Mouse (Mus musculus): ENCODE measurements around the gene Uggt1. TPM values are rescaled to one million over a fixed set of nuclear protein-coding genes. Genes with fewer than 3 reads are reported as not detected.

The Uggt1 gene
- polyA plus RNA-seq, 1 experiment from 2014 or later, result 29.1 TPM

- 45% methylated on average over 53 of the region's 54 CpGs for WGBS
- Histone ChIP-seq H3K4me2 (replicated peaks; ENCODE audit: low read depth, low read length) (peak overlapping the region; percentile 33), H3K27ac (ENCODE audit: low read length) (no peak overlapping the region), H3K36me3 (ENCODE audit: insufficient read depth, low read length) (no peaks in the 10 kb centered on the region), H3K27me3 (replicated peaks; ENCODE audit: insufficient read depth, low read length) (no peaks in the 10 kb centered on the region), H3K9me3 (ENCODE audit: low read length) (no peaks in the 10 kb centered on the region), H3K4me1 (ENCODE audit: insufficient read depth, low read depth, low read length) (peaks cover 8% of the 10 kb centered on the region; the same call in 1 of the 2 replicates), H3K4me3 (ENCODE audit: low read depth, low read length) (no peak overlapping the region), H3K9ac (replicated peaks; ENCODE audit: low read depth) (no peak overlapping the region)
- DNase-seq (ENCODE audit: low spot score) (no peak), ATAC-seq (no peak)
- TF ChIP-seq CTCF (IDR thresholded peaks at IDR 0.05) (no peak), EP300 (IDR thresholded peaks at IDR 0.05) (no peak)
These were observed 24.7 kb upstream of the Uggt1 start for GRCm38 (mm10) chr1:36269121-36269795.

- 97% methylated on average over 3 of the region's 3 CpGs for WGBS
These were observed 23.1 kb upstream of the Uggt1 start for GRCm38 (mm10) chr1:36267595-36267994.

GRCm38 (mm10) chr1:36266293-36266692 is 21.8 kb upstream of the Uggt1 start:
- WGBS, result 77% methylated on average over 6 of the region's 6 CpGs
- Histone ChIP-seq H3K9ac (replicated peaks; ENCODE audit: low read depth) (no peak overlapping the region), H3K4me1 (ENCODE audit: insufficient read depth, low read depth, low read length) (peaks cover 4% of the 10 kb centered on the region; the same call in 1 of the 2 replicates), H3K36me3 (ENCODE audit: insufficient read depth, low read length) (no peaks in the 10 kb centered on the region), H3K4me2 (replicated peaks; ENCODE audit: low read depth, low read length) (no peak overlapping the region), H3K27me3 (replicated peaks; ENCODE audit: insufficient read depth, low read length) (no peaks in the 10 kb centered on the region), H3K4me3 (ENCODE audit: low read depth, low read length) (no peak overlapping the region), H3K9me3 (ENCODE audit: low read length) (no peaks in the 10 kb centered on the region), H3K27ac (ENCODE audit: low read length) (no peak overlapping the region)
- DNase-seq (ENCODE audit: low spot score) (no peak), ATAC-seq (no peak)
- no peak for TF ChIP-seq EP300 (IDR thresholded peaks at IDR 0.05)

More at GRCm38 (mm10) chr1:36267595-36267994, 23.1 kb upstream of the Uggt1 start:
- DNase-seq (ENCODE audit: low spot score) (no peak), ATAC-seq (no peak)
- H3K27me3 ChIP-seq (replicated peaks; ENCODE audit: insufficient read depth, low read length), result no peaks in the 10 kb centered on the region
- H3K27ac ChIP-seq (ENCODE audit: low read length), result no peak overlapping the region
- peaks cover 4% of the 10 kb centered on the region; the same call in 1 of the 2 replicates for H3K4me1 ChIP-seq (ENCODE audit: insufficient read depth, low read depth, low read length)
- TF ChIP-seq EP300 (IDR thresholded peaks at IDR 0.05), result no peak
- TF ChIP-seq CTCF (IDR thresholded peaks at IDR 0.05), result no peak
- H3K9me3 ChIP-seq (ENCODE audit: low read length), result no peaks in the 10 kb centered on the region
- no peak overlapping the region for H3K4me2 ChIP-seq (replicated peaks; ENCODE audit: low read depth, low read length)
- H3K36me3 ChIP-seq (ENCODE audit: insufficient read depth, low read length), result no peaks in the 10 kb centered on the region
- no peak overlapping the region for H3K4me3 ChIP-seq (ENCODE audit: low read depth, low read length)
- no peak overlapping the region for H3K9ac ChIP-seq (replicated peaks; ENCODE audit: low read depth)

- no peak overlapping the region for H3K9ac ChIP-seq (replicated peaks; ENCODE audit: low read depth)
- no peaks in the 10 kb centered on the region for H3K27me3 ChIP-seq (replicated peaks; ENCODE audit: insufficient read depth, low read length)
- ATAC-seq, result peak; percentile 37
- 37% methylated on average over 13 of the region's 13 CpGs for WGBS
- no peaks in the 10 kb centered on the region; the same call in 1 of the 2 replicates for H3K4me1 ChIP-seq (ENCODE audit: insufficient read depth, low read depth, low read length)
- no peaks in the 10 kb centered on the region for H3K9me3 ChIP-seq (ENCODE audit: low read length)
- H3K27ac ChIP-seq (ENCODE audit: low read length), result peak overlapping the region; percentile 40; the same call in 1 of the 2 replicates
- H3K4me2 ChIP-seq (replicated peaks; ENCODE audit: low read depth, low read length), result no peak overlapping the region
- no peak overlapping the region for H3K4me3 ChIP-seq (ENCODE audit: low read depth, low read length)
- DNase-seq (ENCODE audit: low spot score), result peak; percentile 88
- H3K36me3 ChIP-seq (ENCODE audit: insufficient read depth, low read length), result no peaks in the 10 kb centered on the region
- TF ChIP-seq EP300 (IDR thresholded peaks at IDR 0.05), result peak; percentile 77
- no peak for TF ChIP-seq CTCF (IDR thresholded peaks at IDR 0.05)
These were observed 19.4 kb upstream of the Uggt1 start for GRCm38 (mm10) chr1:36263833-36264488.

DNA sequence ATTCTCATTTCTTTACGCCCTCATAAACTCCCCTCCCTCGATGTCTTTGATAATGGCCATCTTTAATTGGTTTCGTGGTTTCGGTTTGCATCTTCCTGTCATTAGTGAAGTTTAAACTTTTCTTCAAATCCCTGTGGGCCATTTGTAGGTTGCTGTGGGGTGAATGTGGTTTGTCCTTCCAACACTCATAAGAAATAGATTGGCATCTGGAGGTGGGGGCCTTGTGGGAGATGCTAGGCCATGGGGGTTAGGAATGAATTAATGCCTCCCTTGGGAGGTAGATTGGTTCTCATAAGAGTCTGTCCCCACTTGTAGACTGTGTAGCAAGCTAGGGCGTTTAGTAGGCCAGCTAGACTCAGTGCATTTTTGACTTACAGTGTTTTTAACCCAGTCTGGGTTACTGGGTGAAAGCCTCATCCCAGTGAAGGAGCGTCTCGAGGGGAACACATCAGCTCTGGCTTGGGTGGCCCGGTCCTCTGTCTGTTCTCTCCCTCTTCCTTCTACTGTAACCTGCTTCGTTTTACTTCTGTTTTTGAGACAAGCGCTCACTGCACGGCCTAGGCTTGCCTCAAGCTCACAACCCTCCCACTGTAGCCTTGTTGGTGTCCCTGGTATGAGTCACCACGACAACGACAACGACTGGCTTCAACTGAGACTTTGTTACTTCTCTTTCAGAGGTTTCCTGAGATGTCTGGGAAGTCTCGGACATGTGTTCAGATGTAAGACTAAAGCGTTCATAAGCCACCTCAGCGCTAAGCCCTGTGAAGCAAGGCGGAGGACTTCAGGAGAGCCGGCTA is 17.4 kb upstream of the Uggt1 start:
- ATAC-seq (0 out of 2 replicates have a peak, but pooled peaks have one; percentile 18), DNase-seq (ENCODE audit: low spot score) (peak; percentile 49)
- H3K9me3 ChIP-seq (ENCODE audit: low read length), result no peaks in the 10 kb centered on the region
- H3K36me3 ChIP-seq (ENCODE audit: insufficient read depth, low read length), result no peaks in the 10 kb centered on the region
- TF ChIP-seq CTCF (IDR thresholded peaks at IDR 0.05) (no peak), EP300 (IDR thresholded peaks at IDR 0.05) (no peak)
- WGBS, result 76% methylated on average over 19 of the region's 19 CpGs
- H3K4me1 ChIP-seq (ENCODE audit: insufficient read depth, low read depth, low read length), result no peaks in the 10 kb centered on the region; the same call in 1 of the 2 replicates
- no peak overlapping the region for H3K4me2 ChIP-seq (replicated peaks; ENCODE audit: low read depth, low read length)
- H3K9ac ChIP-seq (replicated peaks; ENCODE audit: low read depth), result no peak overlapping the region
- no peak overlapping the region for H3K4me3 ChIP-seq (ENCODE audit: low read depth, low read length)
- H3K27ac ChIP-seq (ENCODE audit: low read length), result no peak overlapping the region
- H3K27me3 ChIP-seq (replicated peaks; ENCODE audit: insufficient read depth, low read length), result no peaks in the 10 kb centered on the region

DNA sequence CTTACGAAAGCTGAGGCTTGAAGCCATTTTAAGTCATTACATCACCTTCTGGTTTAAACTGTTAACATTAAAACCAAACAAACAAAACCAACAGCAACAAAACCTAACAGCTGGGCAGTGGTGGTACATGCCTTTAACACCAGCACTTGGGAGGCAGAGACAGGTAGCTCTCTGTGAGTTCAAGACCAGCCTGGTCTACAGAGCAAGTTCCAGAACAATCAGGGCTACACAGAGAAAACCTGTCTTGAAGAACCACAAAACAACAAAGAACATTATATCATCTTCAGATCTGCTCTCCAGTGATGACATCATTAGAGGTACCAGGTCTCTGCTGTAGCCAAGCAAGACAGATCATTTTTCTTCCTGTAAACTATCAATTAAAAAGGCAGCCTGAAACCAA is 15.9 kb upstream of the Uggt1 start:
- Histone ChIP-seq H3K9me3 (ENCODE audit: low read length) (0 out of 2 replicates have a peak, but pooled peaks cover 4% of the 10 kb centered on the region), H3K36me3 (ENCODE audit: insufficient read depth, low read length) (no peaks in the 10 kb centered on the region), H3K9ac (replicated peaks; ENCODE audit: low read depth) (no peak overlapping the region), H3K27ac (ENCODE audit: low read length) (no peak overlapping the region), H3K4me1 (ENCODE audit: insufficient read depth, low read depth, low read length) (no peaks in the 10 kb centered on the region; the same call in 1 of the 2 replicates), H3K4me3 (ENCODE audit: low read depth, low read length) (no peak overlapping the region), H3K27me3 (replicated peaks; ENCODE audit: insufficient read depth, low read length) (no peaks in the 10 kb centered on the region), H3K4me2 (replicated peaks; ENCODE audit: low read depth, low read length) (no peak overlapping the region)
- WGBS, result 80% methylated on average over 1 of the region's 1 CpGs
- no peak for TF ChIP-seq EP300 (IDR thresholded peaks at IDR 0.05)
- DNase-seq (ENCODE audit: low spot score) (no peak), ATAC-seq (no peak)

Data from lung, postnatal 0 days (tissue).